Mouse (Mus musculus): Measurements from ENCODE around the gene Mthfd1. TPM values are rescaled to one million over a fixed set of nuclear protein-coding genes. Genes with fewer than 3 reads are reported as not detected.
A peak's percentile ranks its signal among the peaks of the same experiment; 100 is the strongest.

Gene Mthfd1
- polyA plus RNA-seq, 1 experiment, result 33.2 TPM

- Histone ChIP-seq H3K27ac (ENCODE audit: insufficient read depth, low read length) (peak overlapping the region; percentile 52; the same call in 1 of the 2 replicates), H3K4me3 (ENCODE audit: insufficient read depth, low read length) (peak overlapping the region; percentile 57), H3K4me1 (ENCODE audit: control insufficient read depth, insufficient read depth, low read length) (peaks cover 2% of the 10 kb centered on the region; the same call in 1 of the 2 replicates)
- TF ChIP-seq POLR2A (IDR thresholded peaks at IDR 0.05; ENCODE audit: extremely low read depth, insufficient read depth, low read length) (peak; percentile 41), CTCF (IDR thresholded peaks at IDR 0.05; ENCODE audit: extremely low read depth, insufficient read depth, low read length) (no peak)
Measured at GRCm38 (mm10) chr12:76326437-76327220, 71.5 kb downstream of the Mthfd1 start.

- TF ChIP-seq CTCF (IDR thresholded peaks at IDR 0.05; ENCODE audit: extremely low read depth, insufficient read depth, low read length) (no peak), POLR2A (IDR thresholded peaks at IDR 0.05; ENCODE audit: extremely low read depth, insufficient read depth, low read length) (no peak)
- Histone ChIP-seq H3K4me1 (ENCODE audit: control insufficient read depth, insufficient read depth, low read length) (peaks cover 2% of the 10 kb centered on the region; the same call in 1 of the 2 replicates), H3K27ac (ENCODE audit: insufficient read depth, low read length) (no peak overlapping the region), H3K4me3 (ENCODE audit: insufficient read depth, low read length) (no peak overlapping the region)
Measured at GRCm38 (mm10) chr12:76328567-76329354, 73.7 kb downstream of the Mthfd1 start.

GRCm38 (mm10) chr12:76333688-76334087 is 78.6 kb downstream of the Mthfd1 start:
- H3K4me1 ChIP-seq (ENCODE audit: control insufficient read depth, insufficient read depth, low read length), result no peaks in the 10 kb centered on the region
- H3K27ac ChIP-seq (ENCODE audit: insufficient read depth, low read length), result no peak overlapping the region
- no peak overlapping the region for H3K4me3 ChIP-seq (ENCODE audit: insufficient read depth, low read length)
- TF ChIP-seq CTCF (IDR thresholded peaks at IDR 0.05; ENCODE audit: extremely low read depth, insufficient read depth, low read length), result no peak
- TF ChIP-seq POLR2A (IDR thresholded peaks at IDR 0.05; ENCODE audit: extremely low read depth, insufficient read depth, low read length), result no peak

GRCm38 (mm10) chr12:76335641-76336040 is 80.5 kb downstream of the Mthfd1 start:
- no peak overlapping the region for H3K27ac ChIP-seq (ENCODE audit: insufficient read depth, low read length)
- no peak overlapping the region for H3K4me3 ChIP-seq (ENCODE audit: insufficient read depth, low read length)
- no peaks in the 10 kb centered on the region for H3K4me1 ChIP-seq (ENCODE audit: control insufficient read depth, insufficient read depth, low read length)
- TF ChIP-seq POLR2A (IDR thresholded peaks at IDR 0.05; ENCODE audit: extremely low read depth, insufficient read depth, low read length) (no peak), CTCF (IDR thresholded peaks at IDR 0.05; ENCODE audit: extremely low read depth, insufficient read depth, low read length) (no peak)

GRCm38 (mm10) chr12:76336111-76336965 is 81.2 kb downstream of the Mthfd1 start:
- no peak overlapping the region for H3K4me3 ChIP-seq (ENCODE audit: insufficient read depth, low read length)
- TF ChIP-seq POLR2A (IDR thresholded peaks at IDR 0.05; ENCODE audit: extremely low read depth, insufficient read depth, low read length) (no peak), CTCF (IDR thresholded peaks at IDR 0.05; ENCODE audit: extremely low read depth, insufficient read depth, low read length) (no peak)
- H3K27ac ChIP-seq (ENCODE audit: insufficient read depth, low read length), result no peak overlapping the region
- no peaks in the 10 kb centered on the region for H3K4me1 ChIP-seq (ENCODE audit: control insufficient read depth, insufficient read depth, low read length)

- no peak overlapping the region for H3K4me3 ChIP-seq (ENCODE audit: insufficient read depth, low read length)
- TF ChIP-seq CTCF (IDR thresholded peaks at IDR 0.05; ENCODE audit: extremely low read depth, insufficient read depth, low read length) (peak; percentile 65; the same call in 1 of the 2 replicates), POLR2A (IDR thresholded peaks at IDR 0.05; ENCODE audit: extremely low read depth, insufficient read depth, low read length) (no peak)
- no peak overlapping the region for H3K27ac ChIP-seq (ENCODE audit: insufficient read depth, low read length)
- no peaks in the 10 kb centered on the region for H3K4me1 ChIP-seq (ENCODE audit: control insufficient read depth, insufficient read depth, low read length)
Measured at GRCm38 (mm10) chr12:76341080-76341479, 86.0 kb downstream of the Mthfd1 start.

GRCm38 (mm10) chr12:76345759-76346455 is 90.8 kb downstream of the Mthfd1 start:
- Histone ChIP-seq H3K4me3 (ENCODE audit: insufficient read depth, low read length) (no peak overlapping the region), H3K4me1 (ENCODE audit: control insufficient read depth, insufficient read depth, low read length) (no peaks in the 10 kb centered on the region), H3K27ac (ENCODE audit: insufficient read depth, low read length) (no peak overlapping the region)
- no peak for TF ChIP-seq POLR2A (IDR thresholded peaks at IDR 0.05; ENCODE audit: extremely low read depth, insufficient read depth, low read length)
- no peak for TF ChIP-seq CTCF (IDR thresholded peaks at IDR 0.05; ENCODE audit: extremely low read depth, insufficient read depth, low read length)

GRCm38 (mm10) chr12:76349680-76350220 is 94.7 kb downstream of the Mthfd1 start:
- Histone ChIP-seq H3K27ac (ENCODE audit: insufficient read depth, low read length) (no peak overlapping the region), H3K4me3 (ENCODE audit: insufficient read depth, low read length) (no peak overlapping the region), H3K4me1 (ENCODE audit: control insufficient read depth, insufficient read depth, low read length) (no peaks in the 10 kb centered on the region)
- no peak for TF ChIP-seq CTCF (IDR thresholded peaks at IDR 0.05; ENCODE audit: extremely low read depth, insufficient read depth, low read length)
- TF ChIP-seq POLR2A (IDR thresholded peaks at IDR 0.05; ENCODE audit: extremely low read depth, insufficient read depth, low read length), result no peak
